ENCODE assay signal across 8 mouse cellular contexts in the genomic region with DNA sequence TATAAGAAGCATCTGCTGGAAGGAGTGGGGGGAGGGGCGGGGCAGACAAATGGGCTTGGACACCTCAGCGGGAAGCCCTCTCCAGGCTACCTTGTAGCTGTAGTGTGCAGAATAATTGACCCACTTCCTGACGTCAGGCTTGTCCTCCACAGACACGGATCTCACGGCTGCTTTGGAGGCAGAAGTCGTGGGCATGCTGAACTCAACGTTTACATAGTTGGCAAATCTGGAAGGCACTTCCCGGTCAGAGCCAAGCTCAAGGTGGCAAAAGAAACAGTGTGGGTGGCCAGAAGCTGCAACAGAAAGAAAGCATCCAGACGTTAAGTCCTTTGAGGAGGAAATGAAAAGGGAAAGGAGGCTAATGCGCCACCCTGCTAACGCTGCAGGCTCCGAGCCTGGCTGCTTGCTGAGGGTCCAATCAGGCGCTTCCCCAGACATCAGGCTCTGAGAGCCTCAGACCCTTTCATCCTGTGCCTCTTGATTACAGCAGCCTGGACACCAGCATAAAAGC. TPM values are rescaled to one million over a fixed set of nuclear protein-coding genes. Genes with fewer than 3 reads are reported as not detected.
DNase-seq lines count a peak whose midpoint lies in the region; ATAC-seq and TF ChIP-seq lines count a peak whose summit lies in the region.

No protein-coding gene starts in this region.

- H3K4me2 ChIP-seq in hindbrain, embryonic 16.5 days (ENCODE audit: low read length): peak overlapping the region; percentile 49
- H3K4me2 ChIP-seq in limb, embryonic 14.5 days (replicated peaks; ENCODE audit: low read depth, low read length, severe bottlenecking): peak overlapping the region; percentile 37

- no peak for TF ChIP-seq CTCF in bone marrow, adult 2 months (IDR thresholded peaks at IDR 0.05; ENCODE audit: control insufficient read depth, insufficient read depth, low read length)
- TF ChIP-seq CTCF in olfactory bulb, adult 2 months (IDR thresholded peaks at IDR 0.05; ENCODE audit: insufficient read depth, low read depth, low read length): no peak

- peak; percentile 34 for DNase-seq in ES-E14 (ENCODE audit: low read depth, low spot score)
- DNase-seq in forebrain, embryonic 10.5 days (ENCODE audit: extremely low spot score, low spot score): peak; percentile 64
- peak; percentile 5 for DNase-seq in limb, embryonic 14.5 days (ENCODE audit: low spot score)
- no peak for DNase-seq in thymus, postnatal 4 days
- DNase-seq in gastrocnemius, postnatal 10 days: no peak

- no peak for TF ChIP-seq POLR2A in bone marrow, adult 2 months (IDR thresholded peaks at IDR 0.05; ENCODE audit: borderline replicate concordance, control insufficient read depth, low read depth, low read length)
- no peak for TF ChIP-seq POLR2A in limb, embryonic 14.5 days (IDR thresholded peaks at IDR 0.05; ENCODE audit: borderline replicate concordance, extremely low read depth, insufficient read depth, insufficient read length)
- no peak for TF ChIP-seq POLR2A in olfactory bulb, adult 2 months (IDR thresholded peaks at IDR 0.05; ENCODE audit: insufficient read depth, low read depth, low read length)

- ATAC-seq in hindbrain, embryonic 16.5 days: peak; percentile 76
- no peak for ATAC-seq in limb, embryonic 14.5 days (ENCODE audit: low FRiP score, low read depth)

- no peaks in the 10 kb centered on the region for H3K27me3 ChIP-seq in forebrain, embryonic 10.5 days (ENCODE audit: poor library complexity, severe bottlenecking)
- no peaks in the 10 kb centered on the region for H3K27me3 ChIP-seq in hindbrain, embryonic 16.5 days (replicated peaks; ENCODE audit: control insufficient read depth, insufficient read depth, low read length)
- no peaks in the 10 kb centered on the region for H3K27me3 ChIP-seq in limb, embryonic 14.5 days (ENCODE audit: control insufficient read depth, insufficient read depth, low read length)

- 31% methylated on average over 13 of the region's 13 CpGs for WGBS in bone marrow, adult 2 months
- WGBS in forebrain, embryonic 10.5 days: 16% methylated on average over 13 of the region's 13 CpGs
- WGBS in hindbrain, embryonic 16.5 days: 8% methylated on average over 13 of the region's 13 CpGs
- 20% methylated on average over 13 of the region's 13 CpGs for WGBS in limb, embryonic 14.5 days
- WGBS in olfactory bulb, adult 2 months: 17% methylated on average over 13 of the region's 13 CpGs

- peaks cover 2 to 8% of the 10 kb centered on the region in 2 experiments; a peak in 3 of 4 replicates for H3K4me1 ChIP-seq in ES-E14 (ENCODE audit: control insufficient read depth in 2 of 2, insufficient read depth in 2 of 2, low read length in 2 of 2, poor library complexity in 1 of 2)
- H3K4me1 ChIP-seq in bone marrow, adult 2 months (ENCODE audit: control insufficient read depth, insufficient read depth, low read length): no peaks in the 10 kb centered on the region; the same call in 1 of the 2 replicates
- peaks cover 29% of the 10 kb centered on the region for H3K4me1 ChIP-seq in forebrain, embryonic 10.5 days
- H3K4me1 ChIP-seq in hindbrain, embryonic 16.5 days (ENCODE audit: control insufficient read depth, insufficient read depth, low read depth, low read length): peaks cover 13% of the 10 kb centered on the region
- peaks cover 7% of the 10 kb centered on the region for H3K4me1 ChIP-seq in limb, embryonic 14.5 days (ENCODE audit: control insufficient read depth, insufficient read depth, low read length)
- H3K4me1 ChIP-seq in olfactory bulb, adult 2 months (ENCODE audit: control insufficient read depth, insufficient read depth, low read length): peaks cover 10% of the 10 kb centered on the region

- no peak overlapping the region for H3K27ac ChIP-seq in ES-E14 (ENCODE audit: insufficient read depth, low read depth, low read length, poor library complexity, severe bottlenecking)
- H3K27ac ChIP-seq in bone marrow, adult 2 months (ENCODE audit: control insufficient read depth, insufficient read depth, low read depth, low read length, poor library complexity): no peak overlapping the region
- H3K27ac ChIP-seq in forebrain, embryonic 10.5 days: peak overlapping the region; percentile 77
- H3K27ac ChIP-seq in hindbrain, embryonic 16.5 days (ENCODE audit: low read depth, low read length): peak overlapping the region; percentile 52; the same call in 1 of the 2 replicates
- no peak overlapping the region for H3K27ac ChIP-seq in limb, embryonic 14.5 days (replicated peaks; ENCODE audit: low read depth, low read length)
- 0 out of 2 replicates have a peak overlapping the region, but pooled peaks have one; percentile 5 for H3K27ac ChIP-seq in olfactory bulb, adult 2 months (ENCODE audit: insufficient read depth, low read depth, low read length)

- peaks cover 9% of the 10 kb centered on the region for H3K36me3 ChIP-seq in ES-E14 (ENCODE audit: control insufficient read depth, insufficient read depth, low read length, poor library complexity, severe bottlenecking)
- H3K36me3 ChIP-seq in forebrain, embryonic 10.5 days (replicated peaks): peaks cover 33% of the 10 kb centered on the region
- H3K36me3 ChIP-seq in hindbrain, embryonic 16.5 days (ENCODE audit: control insufficient read depth, insufficient read depth, low read length): no peaks in the 10 kb centered on the region
- H3K36me3 ChIP-seq in limb, embryonic 14.5 days (ENCODE audit: control insufficient read depth, insufficient read depth, low read length): no peaks in the 10 kb centered on the region

- in situ Hi-C loops in ES-E14 (cut with MboI; ENCODE audit: low sequenced_read_pairs in 2 of 2, unreplicated experiment in 2 of 2): loop anchor here (5.0 to 25.0 kb wide), 2 partner anchors 146 to 151 kb away; a partner anchor contains a TSS

- 0 out of 2 replicates have a peak overlapping the region, but pooled peaks have one; percentile 5 for H3K9ac ChIP-seq in ES-E14 (ENCODE audit: insufficient read depth, low read depth, low read length, poor library complexity, severe bottlenecking)
- H3K9ac ChIP-seq in hindbrain, embryonic 16.5 days (ENCODE audit: low read depth, low read length): peak overlapping the region; percentile 28; the same call in 1 of the 2 replicates
- H3K9ac ChIP-seq in limb, embryonic 14.5 days (ENCODE audit: low read depth, low read length, severe bottlenecking): peak overlapping the region; percentile 43

- no peaks in the 10 kb centered on the region; the same call in 1 of the 2 replicates for H3K9me3 ChIP-seq in ES-E14 (ENCODE audit: control insufficient read depth, insufficient read depth, low read depth, low read length)
- H3K9me3 ChIP-seq in forebrain, embryonic 10.5 days: no peaks in the 10 kb centered on the region
- no peaks in the 10 kb centered on the region for H3K9me3 ChIP-seq in hindbrain, embryonic 16.5 days (ENCODE audit: control insufficient read depth, low read length)
- no peaks in the 10 kb centered on the region for H3K9me3 ChIP-seq in limb, embryonic 14.5 days (ENCODE audit: control insufficient read depth, low read length)

- peak overlapping the region in 1 of 2 experiments; percentile 14; a peak in 1 of 4 replicates for H3K4me3 ChIP-seq in ES-E14 (ENCODE audit: insufficient read depth in 1 of 2, low read depth in 1 of 2, low read length in 2 of 2, poor library complexity in 1 of 2, severe bottlenecking in 1 of 2)
- peak overlapping the region; percentile 31 for H3K4me3 ChIP-seq in bone marrow, adult 2 months (replicated peaks; ENCODE audit: control insufficient read depth, low read depth, low read length)
- H3K4me3 ChIP-seq in forebrain, embryonic 10.5 days: peak overlapping the region; percentile 40
- peak overlapping the region; percentile 15; the same call in 1 of the 2 replicates for H3K4me3 ChIP-seq in hindbrain, embryonic 16.5 days (ENCODE audit: low read length)
- peak overlapping the region; percentile 21 for H3K4me3 ChIP-seq in limb, embryonic 14.5 days (replicated peaks; ENCODE audit: low read length)
- peak overlapping the region; percentile 15 for H3K4me3 ChIP-seq in olfactory bulb, adult 2 months (ENCODE audit: insufficient read depth, low read depth, low read length)

TF ChIP-seq in ES-E14, 5 proteins besides CTCF, POLR2A, EP300 and RAD21:
- TF ChIP-seq MAFK (IDR thresholded peaks at IDR 0.05; ENCODE audit: insufficient read depth, low read depth, low read length) (no peak), ZNF384 (IDR thresholded peaks at IDR 0.05; ENCODE audit: low read depth, low read length) (no peak), HCFC1 (IDR thresholded peaks at IDR 0.05; ENCODE audit: borderline replicate concordance, insufficient read depth, low read length) (no peak), CHD2 (IDR thresholded peaks at IDR 0.05; ENCODE audit: low read depth, low read length) (no peak), ZC3H11A (IDR thresholded peaks at IDR 0.05; ENCODE audit: borderline replicate concordance, low read depth, low read length) (no peak)
TF ChIP-seq in ES-E14: peak in this region for 0.

RNA-seq across cellular contexts. Expression of a gene that starts 51.4 kb away (rescaled TPM):
- total RNA-seq in ES-E14 (2012; rRNA removed): 27.9 and 38.0 TPM in 2 replicates
- 26.2 and 38.5 TPM in 2 replicates for polyA plus RNA-seq in bone marrow, adult 2 months (2011; ENCODE audit: insufficient read depth, insufficient read length, low replicate concordance, missing spikeins)
- 67.1 and 68.5 TPM in 2 replicates for polyA plus RNA-seq in forebrain, embryonic 10.5 days (2016; fragmentation: Nextera tagmentation; extraction: Ambion mirVana)
- 48.6 and 58.3 TPM in 2 replicates for polyA plus RNA-seq in hindbrain, embryonic 16.5 days (2015; fragmentation: Nextera tagmentation; extraction: Ambion mirVana)
- 16.0 and 18.0 TPM in 2 replicates for polyA plus RNA-seq in limb, embryonic 14.5 days (2012; rRNA removed)
- 32.0 and 35.5 TPM in 2 replicates for polyA plus RNA-seq in limb, embryonic 14.5 days (2014; fragmentation: Nextera tagmentation; extraction: Ambion mirVana)
- not detected in 2 replicates for polyA plus RNA-seq in olfactory bulb, adult 2 months (2012; ENCODE audit: insufficient read depth, insufficient read length, low replicate concordance, missing spikeins)
- total RNA-seq in gastrocnemius, postnatal 10 days (2021): 10 to 100 TPM; 23.5 to 26.4 TPM

Comparison
In these comparisons a context has a peak if more than half of its experiments do, and no peak if none do; other contexts are left out.
1. DNase-seq: peak in ES-E14 (single experiment), forebrain, embryonic 10.5 days (single experiment) and limb, embryonic 14.5 days (single experiment); none in thymus, postnatal 4 days (single experiment) and gastrocnemius, postnatal 10 days (single experiment).
2. H3K27ac ChIP-seq: peak in forebrain, embryonic 10.5 days (single experiment), hindbrain, embryonic 16.5 days (single experiment) and olfactory bulb, adult 2 months (single experiment); none in ES-E14 (single experiment), bone marrow, adult 2 months (single experiment) and limb, embryonic 14.5 days (single experiment).
3. Peak in every context shown above with its lines, with median percentiles within 50 percentile points of each other: H3K9ac ChIP-seq.